Mouse (Mus musculus) hindbrain, embryonic 11.5 days (tissue): ENCODE results near the gene Itpk1. TPM values are rescaled to one million over a fixed set of nuclear protein-coding genes. Genes with fewer than 3 reads are reported as not detected.

Experiments
- ATAC-seq: fragments of 200-750 bp; cut with Nextera tagmentation; 2 replicates; pipeline ENCODE4 v1.8.0; 2017; ENCODE audit warnings: mild to moderate bottlenecking, moderate TSS enrichment, moderate library complexity; ENCODE audit not compliant: low FRiP score
- DNase-seq: peaks from one replicate; pipeline ENCODE4 v3.0.0-alpha.2; 2015; ENCODE audit warnings: low spot score
- H3K27ac ChIP-seq: fragments of 300-500 bp; sonication (generic); 2 replicates; pipeline ENCODE4 v1.5.1; 2014; ENCODE audit warnings: mild to moderate bottlenecking, low read depth, low read length
- H3K27me3 ChIP-seq: fragments of 300-500 bp; sonication (generic); 2 replicates; pipeline ENCODE4 v1.6.1; 2014; ENCODE audit warnings: mild to moderate bottlenecking, low read length, moderate library complexity, mixed read lengths; ENCODE audit not compliant: control insufficient read depth, insufficient read depth
- H3K36me3 ChIP-seq: fragments of 300-500 bp; sonication (generic); 2 replicates; pipeline ENCODE4 v1.6.1; 2014; ENCODE audit warnings: mild to moderate bottlenecking, low read length, moderate library complexity, mixed read lengths; ENCODE audit not compliant: control insufficient read depth, insufficient read depth
- H3K4me1 ChIP-seq: fragments of 300-500 bp; sonication (generic); replicated peaks from 2 replicates; pipeline ENCODE4 v1.6.1; 2014; ENCODE audit warnings: low read length, mixed read lengths; ENCODE audit not compliant: control insufficient read depth, insufficient read depth
- H3K4me2 ChIP-seq: fragments of 300-500 bp; sonication (generic); replicated peaks from 2 replicates; pipeline ENCODE4 v1.6.1; 2014; ENCODE audit warnings: mild to moderate bottlenecking, low read depth, low read length
- H3K4me3 ChIP-seq: fragments of 300-500 bp; sonication (generic); 2 replicates; pipeline ENCODE4 v1.5.1; 2014; ENCODE audit warnings: low read depth, low read length
- H3K9ac ChIP-seq: fragments of 300-500 bp; sonication (generic); 2 replicates; pipeline ENCODE4 v1.6.1; 2014; ENCODE audit warnings: low read depth, low read length
- H3K9me3 ChIP-seq: fragments of 300-500 bp; sonication (generic); 2 replicates; pipeline ENCODE4 v1.6.1; 2016; ENCODE audit warnings: low read length; ENCODE audit not compliant: control insufficient read depth
- WGBS: fragments of 180-500 bp; shearing (Covaris S2); extraction: QIAGEN DNeasy Blood & Tissue Kit; methylation state at CpG from one replicate; pipeline ENCODE4 v1.1.7; 2014; 5-methylcytosine and 5-hydroxymethylcytosine counted together
- polyA plus RNA-seq: library from polyadenylated mRNA; unstranded; fragments of >200 nt; fragmentation: Nextera tagmentation; extraction: Ambion mirVana; gene quantifications from 2 replicates; pipeline ENCODE4 v1.2.1, GENCODE M21; 2014

The Itpk1 gene
- polyA plus RNA-seq, 1 experiment from 2014 or later: 14.1 TPM

GRCm38 (mm10) chr12:102582441-102582840 is 122.3 kb downstream of the Itpk1 start:
- no peak for DNase-seq
- Histone ChIP-seq H3K9me3 (no peaks in the 10 kb centered on the region), H3K36me3 (no peaks in the 10 kb centered on the region), H3K4me1 (no peaks in the 10 kb centered on the region), H3K27me3 (no peaks in the 10 kb centered on the region), H3K4me3 (no peak overlapping the region), H3K4me2 (no peak overlapping the region), H3K27ac (no peak overlapping the region), H3K9ac (no peak overlapping the region)
- WGBS: 82% methylated on average over 11 of the region's 11 CpGs
- ATAC-seq: no peak

- 78% methylated on average over 5 of the region's 5 CpGs for WGBS
- H3K4me3 ChIP-seq: no peak overlapping the region
- no peaks in the 10 kb centered on the region for H3K4me1 ChIP-seq
- no peaks in the 10 kb centered on the region for H3K27me3 ChIP-seq
- H3K9ac ChIP-seq: no peak overlapping the region
- no peak overlapping the region for H3K4me2 ChIP-seq
- DNase-seq (no peak), ATAC-seq (no peak)
- H3K36me3 ChIP-seq: no peaks in the 10 kb centered on the region
- H3K27ac ChIP-seq: no peak overlapping the region
- H3K9me3 ChIP-seq: no peaks in the 10 kb centered on the region
These were observed 123.0 kb downstream of the Itpk1 start for GRCm38 (mm10) chr12:102581579-102582196.

- no peak overlapping the region for H3K9ac ChIP-seq
- no peak overlapping the region for H3K27ac ChIP-seq
- H3K4me1 ChIP-seq: no peaks in the 10 kb centered on the region
- ATAC-seq: peak; percentile 61; the same call in 1 of the 2 replicates
- WGBS: 63% methylated on average over 6 of the region's 6 CpGs
- peak; percentile 84 for DNase-seq
- H3K27me3 ChIP-seq: no peaks in the 10 kb centered on the region
- H3K4me2 ChIP-seq: no peak overlapping the region
- no peaks in the 10 kb centered on the region for H3K36me3 ChIP-seq
- H3K4me3 ChIP-seq: no peak overlapping the region
- H3K9me3 ChIP-seq: no peaks in the 10 kb centered on the region
These were observed 125.7 kb downstream of the Itpk1 start for GRCm38 (mm10) chr12:102579041-102579440.

GRCm38 (mm10) chr12:102576659-102577398 is 127.9 kb downstream of the Itpk1 start:
- no peak overlapping the region for H3K4me2 ChIP-seq
- H3K36me3 ChIP-seq: no peaks in the 10 kb centered on the region
- H3K9ac ChIP-seq: no peak overlapping the region
- 89% methylated on average over 10 of the region's 10 CpGs for WGBS
- DNase-seq (no peak), ATAC-seq (no peak)
- no peaks in the 10 kb centered on the region for H3K27me3 ChIP-seq
- H3K4me3 ChIP-seq: no peak overlapping the region
- no peaks in the 10 kb centered on the region for H3K9me3 ChIP-seq
- H3K4me1 ChIP-seq: no peaks in the 10 kb centered on the region
- H3K27ac ChIP-seq: no peak overlapping the region

GRCm38 (mm10) chr12:102575541-102576329 is 129.0 kb downstream of the Itpk1 start:
- Histone ChIP-seq H3K4me3 (no peak overlapping the region), H3K4me1 (no peaks in the 10 kb centered on the region), H3K9ac (no peak overlapping the region), H3K36me3 (no peaks in the 10 kb centered on the region), H3K27ac (no peak overlapping the region), H3K9me3 (no peaks in the 10 kb centered on the region), H3K27me3 (no peaks in the 10 kb centered on the region), H3K4me2 (no peak overlapping the region)
- DNase-seq: no peak
- WGBS: 85% methylated on average over 5 of the region's 5 CpGs
- no peak for ATAC-seq

- 82% methylated on average over 7 of the region's 7 CpGs for WGBS
- no peak for DNase-seq
These were observed 131.7 kb downstream of the Itpk1 start for GRCm38 (mm10) chr12:102573036-102573435.

GRCm38 (mm10) chr12:102571666-102572065 is 133.1 kb downstream of the Itpk1 start:
- H3K4me3 ChIP-seq: no peak overlapping the region
- DNase-seq (no peak), ATAC-seq (no peak)
- H3K4me1 ChIP-seq: no peaks in the 10 kb centered on the region
- no peaks in the 10 kb centered on the region for H3K36me3 ChIP-seq
- no peak overlapping the region for H3K9ac ChIP-seq
- no peaks in the 10 kb centered on the region for H3K9me3 ChIP-seq
- no peaks in the 10 kb centered on the region for H3K27me3 ChIP-seq
- no peak overlapping the region for H3K27ac ChIP-seq
- no peak overlapping the region for H3K4me2 ChIP-seq
- 87% methylated on average over 9 of the region's 9 CpGs for WGBS

More at GRCm38 (mm10) chr12:102573036-102573435, 131.7 kb downstream of the Itpk1 start:
- Histone ChIP-seq H3K9ac (no peak overlapping the region), H3K4me2 (no peak overlapping the region), H3K9me3 (no peaks in the 10 kb centered on the region), H3K27ac (no peak overlapping the region), H3K27me3 (no peaks in the 10 kb centered on the region), H3K4me1 (no peaks in the 10 kb centered on the region), H3K36me3 (no peaks in the 10 kb centered on the region), H3K4me3 (no peak overlapping the region)
- ATAC-seq: no peak

- no peak overlapping the region for H3K4me3 ChIP-seq
- no peaks in the 10 kb centered on the region for H3K4me1 ChIP-seq
- no peaks in the 10 kb centered on the region for H3K36me3 ChIP-seq
- no peak for ATAC-seq
- H3K9ac ChIP-seq: no peak overlapping the region
- no peak overlapping the region for H3K4me2 ChIP-seq
- no peak overlapping the region for H3K27ac ChIP-seq
- no peaks in the 10 kb centered on the region for H3K27me3 ChIP-seq
- no peak for DNase-seq
- H3K9me3 ChIP-seq: no peaks in the 10 kb centered on the region
- 82% methylated on average over 5 of the region's 5 CpGs for WGBS
These were observed 134.0 kb downstream of the Itpk1 start for GRCm38 (mm10) chr12:102570734-102571133.
